Comparison of ENCODE assay signal across 32 mouse cellular contexts in genomic region chr1:191057461-191057860, GRCm38 (mm10). TPM values are rescaled to one million over a fixed set of nuclear protein-coding genes. Genes with fewer than 3 reads are reported as not detected.
A peak's percentile ranks its signal among the peaks of the same experiment; 100 is the strongest.
DNase-seq lines count a peak whose midpoint lies in the region; ATAC-seq and TF ChIP-seq lines count a peak whose summit lies in the region.
"Had no signal": no experiment of that assay in that cellular context is flagged by ENCODE, and none has a peak within 500 bp of the region (broad histone marks: within the 10 kb centered on the region; RNA-seq: fewer than 3 reads in every experiment).

No protein-coding gene starts in this region.

- POLR2A ChIA-PET in Patski (lab: Charles Lee) = interaction anchor here (1.6 kb wide), 1 partner anchor 11 kb away, joined by 4 read pairs; no protein-coding TSS in a partner anchor

- TF ChIP-seq CTCF in forebrain, postnatal 0 days (IDR thresholded peaks at IDR 0.05; ENCODE audit: low read depth) = peak; percentile 20; the same call in 1 of the 2 replicates
- peak; percentile 26; the same call in 1 of the 2 replicates for TF ChIP-seq CTCF in layer of hippocampus, adult 2 months (conservative IDR thresholded peaks at IDR 0.05)
- peak; percentile 40 for TF ChIP-seq CTCF in Patski (IDR thresholded peaks at IDR 0.05)

- no peaks in the 10 kb centered on the region for H3K36me3 ChIP-seq in forebrain, postnatal 0 days (ENCODE audit: insufficient read depth)
- no peaks in the 10 kb centered on the region for H3K36me3 ChIP-seq in forebrain, embryonic 16.5 days (ENCODE audit: control insufficient read depth, insufficient read depth)
- H3K36me3 ChIP-seq: embryonic facial prominence, embryonic 15.5 days; forebrain, embryonic 15.5 days; hindbrain, embryonic 10.5 days; midbrain, embryonic 12.5 days had no signal

- no peaks in the 10 kb centered on the region for H3K9me3 ChIP-seq in forebrain, postnatal 0 days (ENCODE audit: low read length)
- H3K9me3 ChIP-seq in forebrain, embryonic 16.5 days (ENCODE audit: control insufficient read depth, low read length) = no peaks in the 10 kb centered on the region
- H3K9me3 ChIP-seq: embryonic facial prominence, embryonic 15.5 days; forebrain, embryonic 15.5 days; G1E; hindbrain, embryonic 10.5 days; midbrain, embryonic 12.5 days had no signal

- no peak for ATAC-seq in forebrain, postnatal 0 days
- no peak for ATAC-seq in forebrain, embryonic 16.5 days
- no peak for ATAC-seq in Patski
- ATAC-seq: CD4-positive, CD25-positive, alpha-beta regulatory T cell, adult 4 months; forebrain, embryonic 15.5 days; hindbrain, embryonic 16.5 days; intestine, embryonic 16.5 days had no signal

- H3K4me3 ChIP-seq in forebrain, postnatal 0 days (ENCODE audit: low read depth, low read length) = no peak overlapping the region
- H3K4me3 ChIP-seq in forebrain, embryonic 16.5 days (replicated peaks; ENCODE audit: low read length) = no peak overlapping the region
- no peak overlapping the region for H3K4me3 ChIP-seq in layer of hippocampus, adult 2 months
- H3K4me3 ChIP-seq: embryonic facial prominence, embryonic 15.5 days; forebrain, embryonic 15.5 days; hindbrain, embryonic 10.5 days; midbrain, embryonic 12.5 days had no signal

- in situ Hi-C loops in Patski (cut with MboI; ENCODE audit: low pct_unique_long_range_greater_than_20kb) = no loop called here

- no peak overlapping the region for H3K9ac ChIP-seq in forebrain, postnatal 0 days
- no peak overlapping the region for H3K9ac ChIP-seq in forebrain, embryonic 16.5 days (replicated peaks; ENCODE audit: low read depth, low read length)
- H3K9ac ChIP-seq: embryonic facial prominence, embryonic 15.5 days; forebrain, embryonic 15.5 days; midbrain, embryonic 12.5 days had no signal

- no peaks in the 10 kb centered on the region for H3K27me3 ChIP-seq in forebrain, postnatal 0 days (ENCODE audit: insufficient read depth, low read length)
- no peaks in the 10 kb centered on the region for H3K27me3 ChIP-seq in forebrain, embryonic 16.5 days (replicated peaks; ENCODE audit: control insufficient read depth, insufficient read depth, low read length)
- H3K27me3 ChIP-seq in Patski = no peaks in the 10 kb centered on the region
- H3K27me3 ChIP-seq: embryonic facial prominence, embryonic 15.5 days; forebrain, embryonic 15.5 days; midbrain, embryonic 12.5 days had no signal

- no peak for DNase-seq in forebrain, postnatal 0 days
- no peak for DNase-seq in layer of hippocampus, adult 2 months (ENCODE audit: low spot score in 2 of 2)
- DNase-seq in layer of hippocampus, adult 11-12 months (ENCODE audit: low spot score) = no peak
- peak; percentile 71 for DNase-seq in 3T3-L1 (ENCODE audit: low read depth, low spot score)
- no peak for DNase-seq in Patski (ENCODE audit: low read depth, low spot score)
- no peak for DNase-seq in gastrocnemius, postnatal 10 days
- DNase-seq in layer of hippocampus, adult 9-11 months = no peak
- DNase-seq: adrenal gland, postnatal 25 days; cerebellum, adult 9-10 months; gastrocnemius, postnatal 36 days; lung, postnatal 14 days had no signal

- H3K4me2 ChIP-seq in forebrain, postnatal 0 days (ENCODE audit: low read depth) = no peak overlapping the region
- no peak overlapping the region for H3K4me2 ChIP-seq in forebrain, embryonic 16.5 days (ENCODE audit: low read length)
- H3K4me2 ChIP-seq: embryonic facial prominence, embryonic 15.5 days; forebrain, embryonic 15.5 days; midbrain, embryonic 12.5 days had no signal

- no peak overlapping the region for H3K27ac ChIP-seq in forebrain, postnatal 0 days (ENCODE audit: low read depth, low read length)
- no peak overlapping the region for H3K27ac ChIP-seq in forebrain, embryonic 16.5 days (ENCODE audit: low read length)
- no peak overlapping the region for H3K27ac ChIP-seq in layer of hippocampus, adult 2 months
- H3K27ac ChIP-seq: embryonic facial prominence, embryonic 15.5 days; forebrain, embryonic 15.5 days; hindbrain, embryonic 10.5 days; midbrain, embryonic 12.5 days had no signal

- CTCF ChIA-PET in Patski (lab: Charles Lee) = interaction anchor here (1.3 kb wide), 1 partner anchor 22 kb away, joined by 3 read pairs; no protein-coding TSS in a partner anchor

- 69% methylated on average over 3 of the region's 3 CpGs for WGBS in forebrain, postnatal 0 days
- WGBS in forebrain, embryonic 16.5 days = 75% methylated on average over 3 of the region's 3 CpGs

- H3K4me1 ChIP-seq in forebrain, postnatal 0 days (ENCODE audit: insufficient read depth) = peaks cover 6% of the 10 kb centered on the region; the same call in 1 of the 2 replicates
- H3K4me1 ChIP-seq in forebrain, embryonic 16.5 days (replicated peaks; ENCODE audit: control insufficient read depth, insufficient read depth, low read length) = peaks cover 5% of the 10 kb centered on the region; the same call in 1 of the 2 replicates
- H3K4me1 ChIP-seq: embryonic facial prominence, embryonic 15.5 days had no signal

RNA-seq across cellular contexts. Expression of gene Tatdn3, which starts 5.3 kb away (rescaled TPM):
- total RNA-seq in forebrain, postnatal 0 days (2014; rRNA removed) = 23.0 and 24.8 TPM in 2 replicates
- 11.9 and 13.2 TPM in 2 replicates for polyA plus RNA-seq in forebrain, postnatal 0 days (2015; fragmentation: Nextera tagmentation; extraction: Ambion mirVana)
- polyA plus RNA-seq in forebrain, embryonic 16.5 days (2015; fragmentation: Nextera tagmentation; extraction: Ambion mirVana) = 12.9 and 13.2 TPM in 2 replicates
- 10 to 100 TPM; 38.4 to 48.7 TPM for total RNA-seq in layer of hippocampus, adult 2 months (2021)
- 18.7 TPM for polyA plus RNA-seq in Patski (2021)
- 10 to 100 TPM; 14.9 to 19.7 TPM for total RNA-seq in gastrocnemius, postnatal 10 days (2021)

RNA-seq across cellular contexts. Expression of gene Nsl1, which starts 5.4 kb away (rescaled TPM):
- total RNA-seq in forebrain, postnatal 0 days (2014; rRNA removed) = 2.1 and 4.7 TPM in 2 replicates
- polyA plus RNA-seq in forebrain, postnatal 0 days (2015; fragmentation: Nextera tagmentation; extraction: Ambion mirVana) = 1.2 and 2.5 TPM in 2 replicates
- polyA plus RNA-seq in forebrain, embryonic 16.5 days (2015; fragmentation: Nextera tagmentation; extraction: Ambion mirVana) = 7.3 and 8.2 TPM in 2 replicates
- total RNA-seq in layer of hippocampus, adult 2 months (2021) = 1 to 10 TPM in 1 of 2 experiments, under 1 TPM in 1; 0.87 to 1.3 TPM
- polyA plus RNA-seq in Patski (2021) = 7.1 TPM
- total RNA-seq in gastrocnemius, postnatal 10 days (2021) = 1 to 10 TPM; 1.2 to 2.6 TPM

RNA-seq across cellular contexts. Expression of gene Spata45, which starts 21.0 kb away (rescaled TPM):
- total RNA-seq in forebrain, postnatal 0 days (2014; rRNA removed) = not detected in 2 replicates
- polyA plus RNA-seq in forebrain, postnatal 0 days (2015; fragmentation: Nextera tagmentation; extraction: Ambion mirVana) = not detected in 2 replicates
- not detected in 2 replicates for polyA plus RNA-seq in forebrain, embryonic 16.5 days (2015; fragmentation: Nextera tagmentation; extraction: Ambion mirVana)
- total RNA-seq in layer of hippocampus, adult 2 months (2021) = not detected
- polyA plus RNA-seq in Patski (2021) = not detected
- not detected for total RNA-seq in gastrocnemius, postnatal 10 days (2021)
- total RNA-seq: adrenal gland, postnatal 25 days; G1E; gastrocnemius, postnatal 36 days; layer of hippocampus, adult 18-20 months; left cerebral cortex, postnatal 36 days; megakaryocyte progenitor cell, adult 5-6 weeks; monocyte, adult 5-6 weeks; neutrophil, adult 5-6 weeks had no signal
- polyA plus RNA-seq: CD4-positive, CD25-positive, alpha-beta regulatory T cell, adult 4 months; embryonic facial prominence, embryonic 15.5 days; forebrain, embryonic 15.5 days; G1E; heart, embryonic 16.5 days; hindbrain, embryonic 10.5 days; hindbrain, embryonic 16.5 days; intestine, embryonic 16.5 days; kidney, embryonic 16.5 days; limb, embryonic 14.5 days; liver, embryonic 16.5 days; midbrain, embryonic 12.5 days; small intestine, adult 2 months; thymus, postnatal 0 days; urinary bladder, adult 2 months had no signal

RNA-seq across cellular contexts. Expression of gene Flvcr1, which starts 31.5 kb away (rescaled TPM):
- total RNA-seq in forebrain, postnatal 0 days (2014; rRNA removed) = 28.8 and 33.9 TPM in 2 replicates
- 5.1 and 7.6 TPM in 2 replicates for polyA plus RNA-seq in forebrain, postnatal 0 days (2015; fragmentation: Nextera tagmentation; extraction: Ambion mirVana)
- 7.2 and 8.8 TPM in 2 replicates for polyA plus RNA-seq in forebrain, embryonic 16.5 days (2015; fragmentation: Nextera tagmentation; extraction: Ambion mirVana)
- total RNA-seq in layer of hippocampus, adult 2 months (2021) = 10 to 100 TPM; 16.9 to 18.9 TPM
- 20.0 TPM for polyA plus RNA-seq in Patski (2021)
- total RNA-seq in gastrocnemius, postnatal 10 days (2021) = 10 to 100 TPM; 10.9 to 11.7 TPM

RNA-seq across cellular contexts. Expression of gene Batf3, which starts 40.2 kb away (rescaled TPM):
- 1.4 and 1.8 TPM in 2 replicates for total RNA-seq in forebrain, postnatal 0 days (2014; rRNA removed)
- polyA plus RNA-seq in forebrain, postnatal 0 days (2015; fragmentation: Nextera tagmentation; extraction: Ambion mirVana) = 1.2 and 1.3 TPM in 2 replicates
- 0.75 and 2.0 TPM in 2 replicates for polyA plus RNA-seq in forebrain, embryonic 16.5 days (2015; fragmentation: Nextera tagmentation; extraction: Ambion mirVana)
- total RNA-seq in layer of hippocampus, adult 2 months (2021) = 1 to 10 TPM in 1 of 2 experiments, under 1 TPM in 1; 0.98 to 1.7 TPM
- 2.9 TPM for polyA plus RNA-seq in Patski (2021)
- total RNA-seq in gastrocnemius, postnatal 10 days (2021) = under 1 TPM; 0.52 to 0.56 TPM
- total RNA-seq: gastrocnemius, postnatal 36 days had no signal
- polyA plus RNA-seq: CD4-positive, CD25-positive, alpha-beta regulatory T cell, adult 4 months had no signal
